Mouse (Mus musculus) urinary bladder, postnatal 25 days (tissue): ENCODE results near the gene Mapt.
"Not testable (repeated sequence)": the region's sequence is repeated elsewhere in the genome, so short reads cannot be mapped to it uniquely, and the experiment has no call there.

Experiments
- DNase-seq: peaks from one replicate; pipeline ENCODE4 v3.0.0; 2022; ENCODE audit warnings: low spot score

The Mapt gene

GRCm38 (mm10) chr11:104233574-104234206, 2.5 kb downstream of the Mapt start:
- DNase-seq, result no peak

- DNase-seq, result no peak
Measured at GRCm38 (mm10) chr11:104234680-104235079, 3.5 kb downstream of the Mapt start.

- DNase-seq, result no peak
Measured at GRCm38 (mm10) chr11:104235881-104236280, 4.7 kb downstream of the Mapt start.

GRCm38 (mm10) chr11:104237226-104237625, 6.0 kb downstream of the Mapt start:
- no peak for DNase-seq

- DNase-seq, result no peak
Measured at GRCm38 (mm10) chr11:104237958-104238747, 7.0 kb downstream of the Mapt start.

- DNase-seq, result not testable (repeated sequence)
Measured at GRCm38 (mm10) chr11:104245478-104245877, 14.3 kb downstream of the Mapt start.

GRCm38 (mm10) chr11:104246171-104246694, 15.0 kb downstream of the Mapt start:
- no peak for DNase-seq

GRCm38 (mm10) chr11:104247141-104247717, 16.0 kb downstream of the Mapt start:
- no peak for DNase-seq

- DNase-seq, result no peak
Measured at GRCm38 (mm10) chr11:104249420-104249819, 18.2 kb downstream of the Mapt start.

- no peak for DNase-seq
Measured at GRCm38 (mm10) chr11:104251121-104251520, 19.9 kb downstream of the Mapt start.

- no peak for DNase-seq
Measured at GRCm38 (mm10) chr11:104252094-104252493, 20.9 kb downstream of the Mapt start.

GRCm38 (mm10) chr11:104254408-104255039, 23.3 kb downstream of the Mapt start:
- DNase-seq, result no peak

- DNase-seq, result no peak
Measured at GRCm38 (mm10) chr11:104256179-104256578, 25.0 kb downstream of the Mapt start.

GRCm38 (mm10) chr11:104258991-104259390, 27.8 kb downstream of the Mapt start:
- DNase-seq, result no peak

GRCm38 (mm10) chr11:104264683-104265082, 33.5 kb downstream of the Mapt start:
- DNase-seq, result no peak

- DNase-seq, result no peak
Measured at GRCm38 (mm10) chr11:104265669-104266068, 34.5 kb downstream of the Mapt start.

GRCm38 (mm10) chr11:104267380-104267779, 36.2 kb downstream of the Mapt start:
- no peak for DNase-seq

- no peak for DNase-seq
Measured at GRCm38 (mm10) chr11:104269385-104269822, 38.2 kb downstream of the Mapt start.

GRCm38 (mm10) chr11:104270452-104270851, 39.3 kb downstream of the Mapt start:
- DNase-seq, result no peak

- DNase-seq, result no peak
Measured at GRCm38 (mm10) chr11:104270876-104271275, 39.7 kb downstream of the Mapt start.

- DNase-seq, result no peak
Measured at GRCm38 (mm10) chr11:104271876-104272275, 40.7 kb downstream of the Mapt start.

GRCm38 (mm10) chr11:104272352-104272751, 41.2 kb downstream of the Mapt start:
- no peak for DNase-seq
